Mouse (Mus musculus) megakaryocyte, embryonic 14.5 days (primary cell): Measurements from ENCODE around the gene Dedd.

Experiments
- FLI1 ChIP-seq: IDR thresholded peaks from 2 replicates; pipeline ENCODE4 v1.6.1; 2012; ENCODE audit warnings: low read length, inconsistent platforms, mixed read lengths
- GATA1 ChIP-seq: IDR thresholded peaks from 3 replicates; pipeline ENCODE4 v1.6.1; 2012; ENCODE audit warnings: mixed read lengths, low read length, inconsistent platforms, borderline replicate concordance

DNA sequence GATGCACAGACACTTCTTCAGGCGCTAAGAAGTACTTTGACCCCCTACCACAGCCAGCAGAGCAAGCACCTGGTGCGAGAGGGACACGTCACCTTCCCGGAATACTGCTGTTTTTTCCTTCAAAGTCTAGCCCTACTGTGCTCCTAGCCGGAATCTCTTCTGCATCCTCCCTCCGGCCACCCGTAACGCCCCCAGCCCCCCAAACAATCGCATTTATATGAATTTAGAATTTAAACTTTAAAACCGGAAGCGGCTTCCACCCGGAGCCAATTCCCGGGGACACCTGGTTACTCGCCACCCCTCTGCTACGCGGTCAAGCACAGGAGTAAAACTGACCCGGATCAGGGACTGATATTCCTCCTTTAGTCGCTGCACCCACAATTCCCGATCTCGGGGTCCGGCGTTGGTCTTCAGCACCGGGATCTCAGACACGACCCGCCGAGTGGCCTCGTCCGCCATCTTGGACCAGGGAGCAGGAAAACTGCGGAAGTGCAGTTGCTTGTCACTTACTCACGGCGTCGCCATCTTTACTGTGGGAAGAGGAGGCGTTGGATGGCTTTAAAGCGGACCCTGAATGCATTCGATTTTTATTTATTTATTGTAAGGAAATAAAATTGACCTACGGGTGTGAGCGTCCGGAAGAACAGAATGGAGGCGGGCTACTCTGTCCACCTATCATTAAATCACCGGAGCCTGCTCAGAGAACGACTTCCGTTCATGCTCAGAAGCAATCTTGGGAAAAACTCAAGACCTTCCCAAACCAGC lies 34.5 kb upstream of the Dedd start, which contains the start of gene Ufc1:
- no peak for TF ChIP-seq FLI1
- no peak for TF ChIP-seq GATA1
